Mouse (Mus musculus) T-helper 2 cell (primary cell): ENCODE measurements around the gene Lhx3.

Experiments used
- in situ Hi-C: fragments of 300-600 bp; cut with MboI, MseI; formaldehyde crosslinking; loops from one replicate; pipeline ENCODE4 v1.15.1; 2025; ENCODE audit warnings: high pct_unique_total_duplicates

Gene Lhx3

GRCm38 (mm10) chr2:26208126-26208789, at the start of gene Lhx3:
Gene Lhx3 (minus strand): TSS chr2:26208289.
- in situ Hi-C loops = no loop called here

- in situ Hi-C loops = no loop called here
Observed at GRCm38 (mm10) chr2:26257315-26258096, 49.4 kb upstream of the Lhx3 start.

- in situ Hi-C loops = no loop called here
Observed at GRCm38 (mm10) chr2:26254816-26255215, 46.7 kb upstream of the Lhx3 start.

GRCm38 (mm10) chr2:26252514-26253206, 44.6 kb upstream of the Lhx3 start:
- in situ Hi-C loops = no loop called here

DNA sequence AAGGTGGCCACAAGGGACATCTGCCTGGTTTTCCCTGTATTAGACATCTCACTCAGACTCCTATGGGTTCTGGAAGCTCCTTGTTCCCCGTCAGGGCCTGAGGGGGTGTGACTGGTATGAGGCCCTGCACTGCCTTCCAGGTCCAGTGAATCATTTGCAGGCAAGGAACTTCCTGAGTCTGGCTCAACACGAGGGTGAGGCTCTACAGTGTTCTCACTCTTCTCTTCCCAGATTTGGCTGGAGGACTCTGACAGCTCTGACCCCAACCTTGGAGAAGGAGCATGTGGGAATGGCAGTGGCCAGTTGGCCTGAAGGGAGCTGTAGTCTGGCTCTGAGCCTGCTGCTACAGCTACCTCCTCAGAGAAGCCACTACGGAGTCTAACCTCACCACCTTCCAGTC, 39.4 kb upstream of the Lhx3 start:
- in situ Hi-C loops = no loop called here

GRCm38 (mm10) chr2:26240841-26241240, 32.8 kb upstream of the Lhx3 start:
- in situ Hi-C loops = no loop called here

GRCm38 (mm10) chr2:26240330-26240729, 32.2 kb upstream of the Lhx3 start:
- in situ Hi-C loops = no loop called here

DNA sequence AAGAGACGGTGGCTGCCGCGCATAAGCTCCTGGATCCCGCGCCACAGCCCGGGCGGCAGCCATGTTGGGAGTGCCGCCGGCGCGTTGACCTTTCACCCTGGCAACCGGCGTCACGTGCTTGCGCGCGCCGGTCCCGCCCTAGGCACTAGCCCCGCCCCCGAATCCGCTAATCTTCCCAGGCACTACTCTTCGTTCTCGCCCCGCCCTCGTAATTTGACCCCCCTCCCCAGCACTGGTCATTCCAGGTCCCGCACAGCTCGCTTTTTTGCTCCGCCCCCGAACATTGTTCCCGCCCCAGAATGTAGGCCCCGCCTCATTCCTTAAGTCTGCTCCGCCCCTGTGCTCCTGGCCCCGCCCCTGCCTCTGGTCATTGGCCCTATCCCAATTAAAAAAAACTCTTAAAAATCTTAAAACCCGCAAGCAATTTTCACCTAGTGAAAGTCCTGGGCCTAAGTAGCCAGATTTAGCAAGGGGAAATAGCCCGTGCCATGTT, 29.2 kb upstream of the Lhx3 start, which contains the start of gene Qsox2:
Gene Qsox2 (minus strand): TSS at position 236 of the 493 bp plus-strand sequence.
- in situ Hi-C loops = loop anchor here (10.0 kb wide), 1 partner anchor 253 kb away; the partner anchor contains the start of gene Camsap1

GRCm38 (mm10) chr2:26236681-26237289, 28.7 kb upstream of the Lhx3 start:
- in situ Hi-C loops = loop anchor here (10.0 kb wide), 1 partner anchor 252 kb away; the partner anchor contains the start of gene Camsap1

DNA sequence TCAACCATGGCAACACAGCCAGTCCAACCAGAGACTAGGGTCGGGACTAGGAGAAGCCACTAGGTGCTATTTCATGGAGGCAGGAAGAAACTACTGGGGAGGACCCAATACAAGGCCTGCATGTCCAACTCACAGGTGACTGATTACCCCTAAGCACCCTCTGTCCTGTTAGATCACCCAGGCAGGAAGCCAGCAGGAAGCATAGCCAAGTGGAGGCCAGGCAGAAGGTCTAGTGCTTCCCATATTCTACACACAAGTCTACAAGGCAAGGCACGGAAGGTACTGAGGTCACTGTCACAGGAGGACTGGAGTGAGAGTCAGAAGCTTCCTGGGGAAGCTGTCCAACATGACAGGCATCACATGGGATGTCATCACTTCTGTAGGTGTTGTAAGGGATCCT, 26.7 kb upstream of the Lhx3 start:
- in situ Hi-C loops = loop anchor here (5.0 to 10.0 kb wide), 2 partner anchors 82 to 250 kb away; partner anchors contain the start of gene Camsap1

DNA sequence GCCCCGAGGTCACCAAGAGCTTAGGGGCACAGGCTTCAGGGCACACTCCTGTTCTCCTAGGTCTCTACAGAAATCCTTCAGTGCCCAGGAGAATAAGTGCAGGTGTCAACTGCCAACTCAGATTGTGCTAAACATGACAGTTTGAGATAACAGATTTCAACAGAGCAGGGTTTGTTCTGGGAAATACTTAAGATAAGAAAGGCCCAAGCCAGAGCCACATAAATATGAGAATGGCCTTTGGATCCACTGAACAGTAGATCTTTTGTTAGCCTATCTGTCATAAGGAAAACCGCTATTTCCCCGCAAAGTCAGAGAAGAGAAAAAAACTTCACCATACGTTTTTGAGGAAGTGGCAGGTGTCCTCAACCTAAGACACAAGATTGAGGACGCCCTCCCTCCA, 26.2 kb upstream of the Lhx3 start:
- in situ Hi-C loops = loop anchor here (5.0 to 10.0 kb wide), 2 partner anchors 82 to 249 kb away; partner anchors contain the start of gene Camsap1

DNA sequence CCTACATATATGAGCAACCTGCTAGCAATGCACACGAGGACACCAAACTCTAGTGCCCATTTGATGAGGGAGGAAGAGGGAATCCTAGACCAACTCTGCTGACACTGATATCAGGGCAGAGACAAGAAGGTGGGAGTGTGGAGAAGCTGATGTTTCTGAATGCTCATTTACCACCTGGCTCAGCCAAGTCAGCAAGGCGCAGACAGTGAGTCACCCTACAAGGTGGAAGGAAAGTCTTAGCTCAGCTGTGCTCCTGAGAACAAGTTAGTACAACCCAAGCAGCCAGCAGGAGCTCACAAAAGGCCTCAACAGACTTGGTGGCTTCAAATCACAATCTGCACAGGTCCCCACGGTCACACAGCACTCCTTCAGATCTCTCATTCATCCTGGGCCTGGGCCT, 23.3 kb upstream of the Lhx3 start:
- in situ Hi-C loops = loop anchor here (5.0 to 10.0 kb wide), 2 partner anchors 79 to 247 kb away; partner anchors contain the start of gene Camsap1

GRCm38 (mm10) chr2:26230253-26230652, 22.2 kb upstream of the Lhx3 start:
- in situ Hi-C loops = loop anchor here (5.0 to 10.0 kb wide), 2 partner anchors 78 to 245 kb away; partner anchors contain the start of gene Camsap1

- in situ Hi-C loops = no loop called here
Observed at GRCm38 (mm10) chr2:26227788-26228187, 19.7 kb upstream of the Lhx3 start.

DNA sequence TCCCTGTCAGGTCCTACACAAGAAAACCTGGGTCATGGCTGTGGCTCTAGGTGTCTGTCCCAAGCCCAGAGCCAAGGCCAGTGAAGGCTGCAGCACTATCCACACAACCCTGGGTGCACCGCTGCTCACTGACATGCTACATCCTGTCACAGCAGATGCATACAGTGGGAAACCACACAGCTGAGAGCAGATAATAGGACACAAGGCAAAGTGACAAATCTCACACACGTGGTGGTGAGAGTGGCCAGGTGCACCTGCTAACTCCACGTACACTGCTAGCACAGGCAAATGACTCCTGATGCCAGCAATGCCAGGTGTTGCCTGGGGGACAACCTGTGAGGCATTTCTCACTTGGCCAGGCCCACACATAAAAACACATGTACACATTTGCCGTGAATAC, 17.2 kb upstream of the Lhx3 start:
- in situ Hi-C loops = no loop called here

- in situ Hi-C loops = no loop called here
Observed at GRCm38 (mm10) chr2:26223961-26224360, 15.9 kb upstream of the Lhx3 start.

- in situ Hi-C loops = loop anchor here (5.0 kb wide), 1 partner anchor 53 kb away; no protein-coding TSS in a partner anchor
Observed at GRCm38 (mm10) chr2:26214526-26214925, 6.4 kb upstream of the Lhx3 start.

- in situ Hi-C loops = no loop called here
Observed at GRCm38 (mm10) chr2:26209566-26209965, 1.5 kb upstream of the Lhx3 start.

GRCm38 (mm10) chr2:26207559-26207958, 530 bp downstream of the Lhx3 start:
- in situ Hi-C loops = no loop called here

- in situ Hi-C loops = no loop called here
Observed at GRCm38 (mm10) chr2:26205761-26206160, 2.3 kb downstream of the Lhx3 start.

- in situ Hi-C loops = no loop called here
Observed at GRCm38 (mm10) chr2:26205126-26205525, 3.0 kb downstream of the Lhx3 start.
